In the genomic region with DNA sequence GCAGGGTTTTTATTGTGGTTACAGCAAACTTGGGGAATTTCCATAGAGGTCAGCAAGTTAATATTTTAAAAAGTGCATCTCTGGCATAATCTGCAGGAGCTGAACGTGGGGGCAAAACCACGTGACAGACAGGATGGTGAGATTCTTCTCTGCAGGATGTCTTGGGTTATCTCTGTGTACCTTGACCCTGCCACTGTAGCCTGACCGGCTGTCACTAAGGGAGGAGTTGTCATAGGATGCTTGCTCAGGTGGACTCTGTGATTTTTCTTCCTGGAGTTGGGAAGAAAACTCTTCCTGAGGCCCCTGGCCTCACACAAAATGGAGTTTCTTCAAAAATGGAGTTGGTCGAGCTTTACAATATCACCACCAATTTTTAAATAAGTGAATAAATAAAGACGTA, we compare ENCODE assay signal across 19 mouse cellular contexts.
"Had no signal": no experiment of that assay in that cellular context is flagged by ENCODE, and none has a peak within 500 bp of the region (broad histone marks: within the 10 kb centered on the region; RNA-seq: fewer than 3 reads in every experiment).

No protein-coding gene starts in this region.

- H3K36me3 ChIP-seq: liver, embryonic 15.5 days; lung, embryonic 15.5 days; midbrain, embryonic 13.5 days; midbrain, embryonic 15.5 days; neural tube, embryonic 13.5 days; neural tube, embryonic 15.5 days had no signal

- H3K4me1 ChIP-seq: lung, embryonic 15.5 days; megakaryocyte, embryonic 14.5 days; midbrain, embryonic 13.5 days; midbrain, embryonic 15.5 days; neural tube, embryonic 13.5 days; neural tube, embryonic 15.5 days had no signal

- H3K4me2 ChIP-seq: liver, embryonic 15.5 days; lung, embryonic 15.5 days; midbrain, embryonic 11.5 days; midbrain, embryonic 13.5 days; midbrain, embryonic 15.5 days; neural tube, embryonic 13.5 days; neural tube, embryonic 15.5 days had no signal

- H3K4me3 ChIP-seq: liver, embryonic 15.5 days; lung, embryonic 15.5 days; megakaryocyte, embryonic 14.5 days; midbrain, embryonic 13.5 days; midbrain, embryonic 15.5 days; neural tube, embryonic 13.5 days; neural tube, embryonic 15.5 days had no signal

- DNase-seq: liver, postnatal 0 days; lung, adult 2 months; lung, postnatal 14 days; lung, postnatal 36 days; right cerebral cortex, postnatal 14 days; spleen, adult 18-20 months; thymus, adult 18-20 months; thymus, postnatal 14 days; thymus, postnatal 36 days had no signal

- H3K27ac ChIP-seq: liver, embryonic 15.5 days; lung, embryonic 15.5 days; macrophage; midbrain, embryonic 13.5 days; midbrain, embryonic 15.5 days; neural tube, embryonic 13.5 days; neural tube, embryonic 15.5 days had no signal

- H3K9me3 ChIP-seq: liver, embryonic 15.5 days; lung, embryonic 15.5 days; megakaryocyte, embryonic 14.5 days; midbrain, embryonic 13.5 days; midbrain, embryonic 15.5 days; neural tube, embryonic 13.5 days; neural tube, embryonic 15.5 days had no signal

- ATAC-seq: liver, postnatal 0 days; lung, postnatal 0 days; midbrain, embryonic 13.5 days; midbrain, embryonic 15.5 days had no signal

- H3K27me3 ChIP-seq: liver, embryonic 15.5 days; lung, embryonic 15.5 days; midbrain, embryonic 13.5 days; midbrain, embryonic 15.5 days; neural tube, embryonic 13.5 days; neural tube, embryonic 15.5 days had no signal

- H3K9ac ChIP-seq: liver, embryonic 15.5 days; liver, postnatal 0 days; lung, embryonic 15.5 days; midbrain, embryonic 13.5 days; midbrain, embryonic 15.5 days; neural tube, embryonic 13.5 days; neural tube, embryonic 15.5 days had no signal
